Mouse (Mus musculus) brain, embryonic 14.5 days (tissue): ENCODE data around the gene Macf1.

Experiments
- CTCF ChIP-seq: fragments of 200-500 bp; IDR thresholded peaks from 2 replicates; pipeline ENCODE4 v1.5.1; 2012; ENCODE audit warnings: inconsistent platforms, mild to moderate bottlenecking, moderate library complexity, borderline replicate concordance; ENCODE audit not compliant: insufficient read depth, insufficient read length; ENCODE audit errors: extremely low read depth
- POLR2A ChIP-seq: fragments of 200-500 bp; IDR thresholded peaks from 2 replicates; pipeline ENCODE4 v1.6.1; 2012; ENCODE audit warnings: mild to moderate bottlenecking, inconsistent platforms, borderline replicate concordance; ENCODE audit not compliant: poor library complexity, insufficient read depth, insufficient read length, severe bottlenecking; ENCODE audit errors: extremely low read depth

DNA sequence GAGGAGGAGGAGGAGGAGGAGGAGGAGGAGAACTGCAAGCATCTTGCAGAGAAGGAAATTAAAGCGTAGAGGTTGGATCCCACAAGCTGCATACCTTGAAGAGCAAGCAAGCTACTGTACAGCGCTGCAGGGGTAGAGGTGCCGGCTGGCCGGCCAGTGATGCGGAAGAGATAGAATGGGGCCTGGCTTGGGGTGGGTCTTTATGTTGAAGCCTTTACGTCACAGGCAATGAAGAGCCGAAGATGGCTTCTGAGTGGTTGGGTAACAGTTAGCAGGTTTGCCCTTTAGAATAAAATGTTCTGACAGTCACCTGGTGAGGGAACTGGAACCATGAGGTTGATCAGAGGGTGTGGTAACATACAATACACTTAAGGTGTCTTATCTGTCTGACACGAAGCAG, 1.9 kb downstream of the Macf1 start:
- TF ChIP-seq CTCF (no peak), POLR2A (no peak)
